Mouse (Mus musculus) gastrocnemius, adult 2 months (tissue): ENCODE measurements around the gene Swap70. TPM values are rescaled to one million over a fixed set of nuclear protein-coding genes. Genes with fewer than 3 reads are reported as not detected.
A peak's percentile ranks its signal among the peaks of the same experiment; 100 is the strongest.

ENCODE experiments used
- DNase-seq: peaks from one replicate; pipeline ENCODE4 v3.0.0; 2022
- H3K27ac ChIP-seq: fragments of 200-600 bp; 2 replicates; pipeline ENCODE4 v1.8.1; 2022; ENCODE audit warnings: mild to moderate bottlenecking
- H3K4me3 ChIP-seq: fragments of 200-600 bp; 2 replicates; pipeline ENCODE4 v1.8.1; 2022; ENCODE audit warnings: mild to moderate bottlenecking, moderate library complexity
- CTCF ChIP-seq: fragments of 200-600 bp; IDR thresholded peaks from 2 replicates; pipeline ENCODE4 v1.8.1; 2022; ENCODE audit warnings: antibody characterized with exemption, mild to moderate bottlenecking, moderate library complexity
- intact Hi-C: fragments of 180-260 bp; cut with DNase I; formaldehyde crosslinking; loops from one replicate; pipeline ENCODE4 v1.15.1; 2025
- total RNA-seq, 2 experiments: library from RNA; stranded (reverse); gene quantifications; 2 replicates each; pipeline ENCODE4 v1.2.3; 2021

Swap70 gene
- total RNA-seq, 2 experiments from 2014 or later = 4.8 to 7.2 TPM

GRCm38 (mm10) chr7:110242290-110242581 is 20.7 kb downstream of the Swap70 start:
- no peak for DNase-seq
- Histone ChIP-seq H3K4me3 (no peak overlapping the region), H3K27ac (no peak overlapping the region)
- no peak for TF ChIP-seq CTCF
- intact Hi-C loops = no loop called here

- Histone ChIP-seq H3K4me3 (no peak overlapping the region; the same call in 1 of the 2 replicates), H3K27ac (peak overlapping the region; percentile 50)
- TF ChIP-seq CTCF = no peak
- intact Hi-C loops = no loop called here
- peak; percentile 71 for DNase-seq
Observed at GRCm38 (mm10) chr7:110245128-110245527, 23.6 kb downstream of the Swap70 start.

GRCm38 (mm10) chr7:110246526-110246925 is 25.0 kb downstream of the Swap70 start:
- H3K4me3 ChIP-seq = no peak overlapping the region
- TF ChIP-seq CTCF = no peak
- DNase-seq = peak; percentile 27
- peak overlapping the region; percentile 16; the same call in 1 of the 2 replicates for H3K27ac ChIP-seq
- intact Hi-C loops = no loop called here

GRCm38 (mm10) chr7:110247801-110248200 is 26.3 kb downstream of the Swap70 start:
- Histone ChIP-seq H3K27ac (0 out of 2 replicates have a peak overlapping the region, but pooled peaks have one; percentile 20), H3K4me3 (no peak overlapping the region)
- intact Hi-C loops = no loop called here
- no peak for TF ChIP-seq CTCF
- DNase-seq = no peak

DNA sequence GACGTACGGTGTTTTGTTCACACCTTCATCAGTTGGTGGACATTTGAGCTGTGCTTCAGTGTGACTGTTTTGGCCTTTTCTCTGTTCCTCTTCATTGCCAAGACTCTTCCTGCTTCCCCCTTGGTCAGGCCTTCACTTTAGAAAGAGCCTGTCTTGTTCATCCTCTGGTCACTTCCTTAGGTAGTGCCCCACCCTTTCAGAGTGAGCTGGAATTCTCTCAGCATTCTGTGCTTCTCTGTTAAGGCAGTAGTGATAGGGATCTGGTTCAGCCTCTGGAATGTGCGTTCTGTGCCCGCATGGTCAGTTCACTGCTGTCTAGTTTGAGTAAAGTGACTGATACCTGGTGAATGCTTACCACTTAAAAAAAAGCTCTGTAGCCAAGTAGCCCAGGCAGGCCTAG is 27.2 kb downstream of the Swap70 start:
- DNase-seq = no peak
- Histone ChIP-seq H3K4me3 (no peak overlapping the region), H3K27ac (peak overlapping the region; percentile 25)
- intact Hi-C loops = no loop called here
- no peak for TF ChIP-seq CTCF

GRCm38 (mm10) chr7:110253861-110254260 is 32.4 kb downstream of the Swap70 start:
- Histone ChIP-seq H3K27ac (no peak overlapping the region), H3K4me3 (no peak overlapping the region)
- TF ChIP-seq CTCF = no peak
- no peak for DNase-seq
- intact Hi-C loops = no loop called here

DNA sequence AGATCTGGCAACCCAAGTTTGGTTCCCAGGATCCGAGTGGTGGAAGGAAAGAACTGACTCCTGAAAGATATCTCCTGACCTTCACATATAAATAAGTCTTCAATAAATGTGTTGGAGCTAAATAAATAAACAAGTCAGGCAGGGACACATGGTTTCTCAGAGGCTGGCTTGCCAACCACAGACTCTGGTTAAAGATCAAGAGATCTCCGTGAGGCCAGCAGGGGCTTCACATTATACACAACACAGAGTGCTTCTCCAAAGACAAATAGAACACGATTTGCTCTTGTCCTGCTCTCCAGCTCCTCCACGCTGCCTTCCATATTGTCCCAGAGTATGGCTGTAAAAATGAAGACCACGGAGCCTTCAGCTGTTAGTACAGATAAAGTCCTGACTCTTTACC is 32.9 kb downstream of the Swap70 start:
- Histone ChIP-seq H3K4me3 (no peak overlapping the region), H3K27ac (no peak overlapping the region)
- TF ChIP-seq CTCF = no peak
- intact Hi-C loops = no loop called here
- no peak for DNase-seq

- no peak for DNase-seq
- H3K27ac ChIP-seq = no peak overlapping the region
- no peak for TF ChIP-seq CTCF
- intact Hi-C loops = no loop called here
- no peak overlapping the region for H3K4me3 ChIP-seq
Observed at GRCm38 (mm10) chr7:110257059-110257458, 35.5 kb downstream of the Swap70 start.

DNA sequence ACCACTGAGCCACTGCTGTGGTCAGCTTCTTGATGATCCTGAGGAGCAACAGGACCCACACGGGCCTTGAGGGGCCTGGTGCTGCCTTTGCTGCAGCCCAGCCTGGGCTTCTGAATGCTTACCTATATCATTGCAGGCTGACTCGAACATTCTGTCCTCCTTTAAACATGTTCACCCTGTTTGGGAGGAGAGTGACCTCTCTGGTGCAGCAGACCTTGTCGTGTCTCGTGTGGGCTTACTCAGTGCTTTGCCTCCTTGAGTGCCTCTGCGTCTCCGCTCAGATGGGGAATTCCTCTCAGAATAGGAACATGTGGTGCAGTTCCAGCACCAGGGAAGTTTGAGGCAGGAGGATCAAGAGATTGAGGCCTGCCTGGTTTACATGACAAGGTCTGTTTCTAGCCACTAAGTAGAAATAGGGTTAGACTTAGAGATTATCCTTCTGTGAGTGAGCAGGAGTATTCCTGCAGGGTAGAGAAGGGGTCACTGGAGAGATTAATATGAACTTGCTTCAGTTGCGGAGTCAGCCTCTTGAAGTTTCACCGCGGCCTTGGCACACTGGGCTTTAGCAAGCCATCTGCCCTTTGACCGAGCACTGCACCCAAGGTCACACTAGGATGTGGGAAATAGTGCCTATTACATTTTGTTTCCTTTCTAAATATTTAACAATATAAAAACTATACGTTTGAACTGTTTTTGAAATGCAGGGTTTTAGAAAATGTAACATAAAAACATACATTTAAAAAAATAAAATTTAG is 36.9 kb downstream of the Swap70 start:
- intact Hi-C loops = no loop called here
- no peak for TF ChIP-seq CTCF
- no peak for DNase-seq
- Histone ChIP-seq H3K4me3 (no peak overlapping the region), H3K27ac (peak overlapping the region; percentile 13; the same call in 1 of the 2 replicates)

GRCm38 (mm10) chr7:110259966-110260711 is 38.6 kb downstream of the Swap70 start:
- Histone ChIP-seq H3K4me3 (peak overlapping the region; percentile 23), H3K27ac (peak overlapping the region; percentile 78)
- TF ChIP-seq CTCF = no peak
- no peak for DNase-seq
- intact Hi-C loops = loop anchor here (5.0 kb wide), 1 partner anchor 38 kb away; the partner anchor contains the start of gene Swap70

DNA sequence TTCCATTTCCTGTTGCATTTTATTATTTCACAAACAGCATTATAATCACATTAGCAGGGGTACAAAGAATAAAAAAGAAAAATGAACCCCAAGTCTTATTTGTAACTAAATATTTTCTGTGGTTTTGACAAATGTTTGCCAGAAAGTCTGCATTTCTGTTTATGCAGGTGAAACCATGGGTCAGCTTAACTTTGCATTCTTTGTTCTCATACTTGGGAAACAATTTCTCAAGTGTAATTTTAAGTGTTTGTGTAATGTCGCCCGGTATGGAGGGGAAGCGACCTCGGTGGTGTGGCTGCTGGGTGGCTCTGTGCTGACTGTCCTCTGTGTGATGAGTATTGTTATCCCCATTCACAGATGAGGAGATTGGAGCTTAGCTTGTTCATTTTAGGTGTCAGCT is 40.3 kb downstream of the Swap70 start:
- H3K4me3 ChIP-seq = no peak overlapping the region
- no peak for TF ChIP-seq CTCF
- DNase-seq = no peak
- intact Hi-C loops = loop anchor here (5.0 kb wide), 1 partner anchor 40 kb away; the partner anchor contains the start of gene Swap70
- peak overlapping the region; percentile 38; the same call in 1 of the 2 replicates for H3K27ac ChIP-seq

- intact Hi-C loops = loop anchor here (5.0 kb wide), 1 partner anchor 40 kb away; the partner anchor contains the start of gene Swap70
Observed at GRCm38 (mm10) chr7:110262661-110263060, 41.1 kb downstream of the Swap70 start.

DNA sequence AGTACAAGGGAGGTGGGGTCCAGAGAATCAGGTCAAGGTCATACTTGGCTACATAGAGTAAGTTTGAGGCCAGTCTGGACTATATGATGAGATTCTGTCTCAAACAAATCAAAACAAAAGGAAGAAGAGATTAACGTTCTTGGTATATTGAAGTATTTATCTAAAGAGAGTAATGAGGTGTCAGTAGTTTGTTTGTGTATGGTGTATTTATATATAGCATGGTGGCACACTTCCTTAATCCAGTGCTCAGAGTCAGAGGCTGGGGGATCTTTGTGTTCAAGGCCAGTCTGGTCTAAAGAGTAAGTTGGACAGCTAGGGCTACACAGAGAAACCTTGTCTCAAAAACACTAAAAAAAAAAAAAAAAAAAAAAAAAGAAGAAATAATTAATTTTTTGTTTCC is 42.0 kb downstream of the Swap70 start:
- intact Hi-C loops = loop anchor here (5.0 kb wide), 1 partner anchor 41 kb away; the partner anchor contains the start of gene Swap70
- no peak for DNase-seq
- no peak overlapping the region for H3K4me3 ChIP-seq
- H3K27ac ChIP-seq = no peak overlapping the region
- no peak for TF ChIP-seq CTCF

More at GRCm38 (mm10) chr7:110262661-110263060, 41.1 kb downstream of the Swap70 start:
- DNase-seq = no peak
- Histone ChIP-seq H3K27ac (no peak overlapping the region), H3K4me3 (no peak overlapping the region)
- no peak for TF ChIP-seq CTCF
